Mouse (Mus musculus) E14TG2a.4 (cell line): Measurements from ENCODE around the gene Fam20c.

ENCODE experiments used
- H3K27me3 ChIP-seq: 2 replicates; pipeline ENCODE4 v1.6.1; 2014; ENCODE audit warnings: low read length, control low read depth; ENCODE audit not compliant: insufficient read depth
- H3K36me3 ChIP-seq: 2 replicates; pipeline ENCODE4 v1.6.1; 2014; ENCODE audit warnings: low read length, control low read depth; ENCODE audit not compliant: insufficient read depth
- H3K4me1 ChIP-seq: replicated peaks from 2 replicates; pipeline ENCODE4 v1.6.1; 2014; ENCODE audit warnings: low read depth, low read length, control low read depth
- H3K4me3 ChIP-seq: replicated peaks from 2 replicates; pipeline ENCODE4 v1.5.1; 2014; ENCODE audit warnings: mild to moderate bottlenecking, low read length
- H3K9me3 ChIP-seq: 2 replicates; pipeline ENCODE4 v1.6.1; 2014; ENCODE audit warnings: low read length, control low read depth
- CTCF ChIP-seq: conservative IDR thresholded peaks from 2 replicates; pipeline ENCODE4 v1.5.1; 2014; ENCODE audit warnings: low read length
- NANOG ChIP-seq: IDR thresholded peaks from 2 replicates; pipeline ENCODE4 v1.6.1; 2014; ENCODE audit warnings: borderline replicate concordance, low read length, mixed read lengths
- POU5F1 ChIP-seq: IDR thresholded peaks from 2 replicates; pipeline ENCODE4 v1.6.1; 2014; ENCODE audit warnings: low read length, borderline replicate concordance

Gene Fam20c

DNA sequence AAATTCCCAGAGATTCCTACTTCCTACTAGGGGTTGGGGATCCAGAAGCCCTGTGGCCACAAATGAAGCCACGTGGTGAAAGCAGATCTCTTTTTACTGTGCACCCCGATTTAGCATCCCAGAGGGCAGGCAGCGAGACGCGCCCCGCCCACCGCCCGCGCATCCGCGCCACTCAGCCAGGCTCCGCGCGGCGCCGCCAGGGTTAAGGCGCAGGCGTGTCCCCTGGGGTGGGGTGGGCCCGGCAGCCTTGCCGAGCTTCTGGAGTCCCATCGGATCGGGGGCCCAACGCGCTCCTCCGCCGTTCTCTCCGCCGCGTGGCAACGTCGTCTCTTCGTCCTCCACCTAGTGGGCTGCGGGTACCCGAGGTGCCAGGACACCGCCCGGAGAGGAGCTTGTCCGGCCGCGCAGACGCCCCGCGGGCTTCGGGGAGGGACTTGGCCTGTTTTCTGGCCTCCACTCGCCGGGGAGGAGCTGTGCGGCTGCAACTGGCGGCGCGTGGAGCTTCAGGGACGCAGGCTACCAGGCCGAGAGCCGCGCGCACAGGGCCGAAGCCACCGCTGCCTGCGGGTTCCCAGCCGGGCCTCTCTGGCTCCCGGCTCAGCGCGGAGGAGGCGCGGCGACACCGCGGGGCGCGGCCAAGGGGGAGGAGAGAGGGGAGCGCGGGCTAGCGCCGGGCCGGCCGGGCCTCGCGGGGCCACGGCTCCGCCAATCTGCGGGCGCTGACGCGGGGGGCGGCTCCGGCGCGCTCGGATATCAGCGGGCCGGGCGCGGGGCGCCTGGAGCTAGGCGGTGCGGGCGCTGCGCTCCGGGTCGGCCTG lies at the start of gene Fam20c:
Gene Fam20c, plus strand, starts transcription at position 212 of the 818 bp plus-strand sequence.
- no peak for TF ChIP-seq NANOG
- no peak for TF ChIP-seq POU5F1
- no peak for TF ChIP-seq CTCF

DNA sequence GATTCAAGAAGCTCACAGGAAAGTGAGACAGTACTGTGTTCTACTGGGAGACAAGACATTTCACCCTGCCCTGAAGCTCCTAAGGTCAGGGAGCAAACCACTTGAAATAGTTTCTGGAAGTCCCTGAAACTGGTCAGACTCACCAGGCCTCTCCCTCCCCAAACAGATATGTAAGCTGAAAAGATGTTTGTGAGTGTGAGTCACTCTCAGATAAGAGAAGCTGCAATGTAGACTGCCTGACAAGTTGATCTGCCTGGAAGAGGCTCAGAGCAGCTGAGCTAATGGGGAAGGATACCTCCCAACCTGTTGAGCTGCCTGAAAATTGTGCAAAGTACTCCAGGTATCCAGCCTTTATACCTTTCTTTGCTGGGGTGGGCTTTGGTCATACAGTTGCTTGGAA lies 46.9 kb upstream of the Fam20c start:
- H3K4me1 ChIP-seq = peaks cover 16% of the 10 kb centered on the region
- no peak overlapping the region for H3K4me3 ChIP-seq
- H3K9me3 ChIP-seq = peaks cover 13% of the 10 kb centered on the region
- H3K27me3 ChIP-seq = peaks cover 12% of the 10 kb centered on the region; the same call in 1 of the 2 replicates
- H3K36me3 ChIP-seq = no peaks in the 10 kb centered on the region
- TF ChIP-seq NANOG (no peak), POU5F1 (no peak), CTCF (no peak)

More for the DNA sequence above, at the start of gene Fam20c:
- Histone ChIP-seq H3K4me3 (peak within 1 kb of the TSS; percentile 88), H3K27me3 (peaks cover 87% of the 10 kb centered on the region), H3K36me3 (peaks cover 9% of the 10 kb centered on the region; the same call in 1 of the 2 replicates), H3K9me3 (no peaks in the 10 kb centered on the region), H3K4me1 (peaks cover 31% of the 10 kb centered on the region)

DNA sequence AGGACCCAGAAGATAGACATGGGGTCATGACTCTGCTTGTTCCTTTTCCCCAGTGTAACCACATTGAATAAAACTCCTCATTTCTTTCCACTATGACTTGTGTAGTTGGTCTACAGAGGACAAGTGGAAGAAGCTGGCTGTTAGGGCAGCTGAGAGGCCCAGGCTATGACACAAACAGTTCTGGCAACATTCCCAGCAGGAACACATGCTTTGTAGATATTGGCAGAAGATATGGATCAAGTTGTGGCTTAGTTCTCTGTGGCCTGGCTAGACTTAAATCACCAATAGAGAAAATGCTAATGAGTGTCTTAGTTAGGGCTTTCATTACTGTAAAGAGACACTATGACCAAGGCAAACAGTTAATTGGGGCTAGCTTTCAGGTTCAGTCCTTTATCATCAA lies 45.7 kb upstream of the Fam20c start:
- Histone ChIP-seq H3K4me3 (no peak overlapping the region), H3K27me3 (peaks cover 12% of the 10 kb centered on the region; the same call in 1 of the 2 replicates), H3K9me3 (peaks cover 18% of the 10 kb centered on the region), H3K4me1 (peaks cover 8% of the 10 kb centered on the region), H3K36me3 (no peaks in the 10 kb centered on the region)
- TF ChIP-seq POU5F1 (no peak), CTCF (no peak), NANOG (no peak)

DNA sequence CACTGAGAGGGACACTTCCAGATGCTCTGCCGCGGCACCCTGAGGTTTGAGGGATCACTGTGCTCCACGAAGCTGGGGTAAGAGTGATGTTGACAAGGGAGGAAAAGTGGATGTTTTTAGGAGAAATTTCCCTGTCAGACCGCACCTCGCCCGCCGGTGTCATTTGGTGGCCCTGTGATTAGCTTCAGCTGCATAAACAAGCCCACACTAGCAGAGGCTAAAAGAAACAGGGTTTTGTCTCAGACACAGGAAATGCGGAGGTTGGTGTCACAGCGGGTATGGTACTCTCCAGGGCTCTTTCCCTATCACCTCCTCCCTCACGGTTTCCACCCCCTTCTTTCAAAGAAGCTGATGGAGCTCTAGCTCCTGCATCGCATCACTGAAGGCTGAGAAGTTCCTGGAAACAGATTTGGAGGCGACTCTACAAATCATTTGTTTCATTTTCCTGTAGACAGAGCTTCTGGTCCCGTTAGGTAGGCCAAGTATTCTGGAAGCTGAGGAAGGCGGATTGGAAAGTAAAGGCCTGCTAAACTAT lies 38.7 kb upstream of the Fam20c start:
- H3K4me3 ChIP-seq = no peak overlapping the region
- H3K9me3 ChIP-seq = peaks cover 20% of the 10 kb centered on the region
- TF ChIP-seq NANOG (no peak), POU5F1 (no peak), CTCF (no peak)
- H3K4me1 ChIP-seq = peaks cover 7% of the 10 kb centered on the region
- peaks cover 10% of the 10 kb centered on the region for H3K27me3 ChIP-seq
- no peaks in the 10 kb centered on the region for H3K36me3 ChIP-seq

DNA sequence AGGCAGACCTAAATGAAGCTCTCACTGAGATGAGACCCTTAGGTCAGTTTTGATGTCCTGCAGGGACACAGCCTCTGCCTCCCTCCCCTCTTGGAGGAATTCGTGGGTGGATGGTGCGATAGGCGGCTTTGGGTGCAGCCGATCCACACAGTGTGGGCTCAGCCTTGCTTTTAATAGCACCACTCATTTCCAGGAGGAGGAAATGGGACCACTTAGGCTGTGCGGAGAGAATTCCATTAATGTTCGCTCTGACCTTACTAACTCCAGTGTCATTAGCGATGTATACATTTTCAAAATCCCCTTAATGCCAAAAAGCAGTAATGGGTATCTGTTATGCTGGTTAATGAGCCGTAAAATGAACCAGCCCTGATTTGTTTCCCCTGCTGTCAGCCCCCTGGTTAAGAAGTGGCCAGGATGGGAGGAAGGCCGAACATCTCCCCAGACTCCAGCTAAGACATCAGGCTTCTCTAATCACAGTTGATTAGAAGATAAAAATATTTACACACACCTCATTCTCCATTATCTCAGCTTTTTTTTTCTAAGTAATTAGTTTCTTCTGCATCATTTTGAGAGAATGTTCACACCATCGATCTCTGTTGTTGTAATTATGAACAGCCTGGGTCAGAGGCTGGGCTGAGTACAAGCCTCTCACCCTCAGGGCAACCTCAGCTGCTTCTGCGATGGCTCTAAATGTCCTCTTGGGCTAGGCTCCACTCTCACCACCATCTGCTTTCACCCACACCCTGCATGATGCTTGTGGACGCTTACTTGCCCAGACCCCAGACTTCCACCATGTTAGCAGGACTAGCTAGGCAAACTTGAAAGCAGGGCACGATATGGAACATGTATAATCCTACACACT lies 33.8 kb upstream of the Fam20c start:
- Histone ChIP-seq H3K9me3 (peaks cover 13% of the 10 kb centered on the region), H3K4me3 (no peak overlapping the region), H3K4me1 (peaks cover 3% of the 10 kb centered on the region), H3K27me3 (peaks cover 22% of the 10 kb centered on the region), H3K36me3 (no peaks in the 10 kb centered on the region)
- TF ChIP-seq CTCF (no peak), NANOG (no peak), POU5F1 (no peak)

DNA sequence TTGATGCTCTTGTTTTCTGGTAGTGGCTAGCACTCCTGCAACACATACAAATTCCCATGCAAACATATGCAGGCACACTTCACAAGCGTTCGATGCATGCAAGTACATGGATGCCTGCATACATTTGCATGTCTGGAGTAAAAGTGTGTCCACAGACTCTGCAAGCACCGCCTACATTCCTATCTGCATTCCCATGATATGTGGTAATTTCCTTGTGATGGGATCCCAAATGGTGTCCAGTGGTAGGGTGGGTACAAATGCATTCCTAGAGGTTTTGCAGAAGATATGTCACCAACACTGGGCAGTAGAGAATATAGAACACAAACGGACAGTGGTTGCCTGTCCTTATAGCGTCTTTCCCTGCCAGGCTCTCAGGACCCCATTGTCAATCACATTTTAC lies 29.9 kb upstream of the Fam20c start:
- no peak for TF ChIP-seq NANOG
- no peak for TF ChIP-seq CTCF
- no peak for TF ChIP-seq POU5F1
- Histone ChIP-seq H3K4me1 (no peaks in the 10 kb centered on the region), H3K27me3 (peaks cover 14% of the 10 kb centered on the region), H3K9me3 (no peaks in the 10 kb centered on the region), H3K36me3 (no peaks in the 10 kb centered on the region), H3K4me3 (no peak overlapping the region)

DNA sequence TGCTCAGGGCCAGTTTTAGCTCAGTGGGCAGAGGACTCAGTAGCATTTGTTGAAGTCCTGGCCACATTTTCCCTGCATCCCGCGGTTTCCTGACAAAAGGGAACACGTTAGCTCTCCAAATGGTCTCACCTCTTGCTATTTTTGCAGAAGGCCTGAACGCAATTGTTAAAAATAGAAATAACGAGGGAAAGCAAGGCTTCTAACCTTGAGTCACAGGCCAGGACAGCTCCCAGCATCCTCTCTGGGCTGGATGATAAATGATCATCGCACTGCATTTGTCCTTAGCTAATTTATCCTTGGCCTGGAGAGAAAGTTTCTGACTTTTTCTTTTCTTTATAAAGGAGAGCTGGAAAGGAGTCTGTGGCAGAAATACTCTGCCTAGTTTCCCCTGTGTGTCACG lies 29.2 kb upstream of the Fam20c start:
- no peak for TF ChIP-seq POU5F1
- no peak for TF ChIP-seq CTCF
- no peak for TF ChIP-seq NANOG
- no peak overlapping the region for H3K4me3 ChIP-seq

DNA sequence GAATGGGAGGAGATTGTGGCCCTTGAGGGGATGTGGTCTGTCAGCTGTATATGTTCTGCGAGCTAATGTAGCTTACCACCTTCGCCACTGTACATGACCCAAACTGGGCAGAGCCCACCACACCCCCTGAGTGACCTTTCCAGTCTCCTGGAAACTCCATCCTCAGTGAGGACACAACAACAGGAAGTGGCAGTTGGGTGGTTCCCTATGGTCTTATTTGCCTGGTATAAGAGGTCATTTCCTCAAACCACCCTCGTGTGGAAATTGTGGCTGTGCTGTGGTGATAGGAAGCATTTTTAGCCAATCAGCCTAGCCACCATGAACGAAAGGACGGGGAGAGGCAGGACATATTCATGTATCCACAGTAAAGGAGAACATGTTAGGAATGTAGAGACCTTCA lies 23.5 kb upstream of the Fam20c start:
- Histone ChIP-seq H3K4me1 (peaks cover 15% of the 10 kb centered on the region), H3K36me3 (no peaks in the 10 kb centered on the region)

More for the DNA sequence above, 29.2 kb upstream of the Fam20c start:
- Histone ChIP-seq H3K9me3 (no peaks in the 10 kb centered on the region), H3K27me3 (peaks cover 13% of the 10 kb centered on the region), H3K4me1 (no peaks in the 10 kb centered on the region), H3K36me3 (no peaks in the 10 kb centered on the region)

More for the DNA sequence above, 23.5 kb upstream of the Fam20c start:
- Histone ChIP-seq H3K27me3 (peaks cover 11% of the 10 kb centered on the region), H3K9me3 (no peaks in the 10 kb centered on the region), H3K4me3 (no peak overlapping the region)
- TF ChIP-seq CTCF (no peak), POU5F1 (no peak), NANOG (no peak)
